Mouse (Mus musculus) C2C12 (cell line): ENCODE results near the gene Tfb1m.

ENCODE experiments used
- CTCF ChIP-seq: IDR thresholded peaks from one replicate; pipeline ENCODE4 v1.5.1; 2011; ENCODE audit not compliant: control insufficient read depth, insufficient read depth, insufficient read length
- MAX ChIP-seq: IDR thresholded peaks from one replicate; pipeline ENCODE4 v1.6.1; 2011; ENCODE audit warnings: mild to moderate bottlenecking, control low read depth
- MYOD1 ChIP-seq: IDR thresholded peaks from one replicate; pipeline ENCODE4 v1.6.1; 2011; ENCODE audit warnings: low read depth; ENCODE audit not compliant: control insufficient read depth, insufficient read length
- MYOG ChIP-seq: IDR thresholded peaks from one replicate; pipeline ENCODE4 v1.6.1; 2011; ENCODE audit not compliant: control insufficient read depth, insufficient read length; ENCODE audit errors: extremely low read depth
- USF1 ChIP-seq: IDR thresholded peaks from one replicate; pipeline ENCODE4 v1.6.1; 2011; ENCODE audit warnings: low read depth, mild to moderate bottlenecking, control low read depth, moderate library complexity

- TF ChIP-seq MAX (no peak), CTCF (no peak), MYOG (no peak), MYOD1 (no peak), USF1 (no peak)
These were observed 28.1 kb downstream of the Tfb1m start for GRCm38 (mm10) chr17:3529523-3529922.
